Mouse (Mus musculus) midbrain, embryonic 10.5 days (tissue): ENCODE data around the gene Rbm38. TPM values are rescaled to one million over a fixed set of nuclear protein-coding genes. Genes with fewer than 3 reads are reported as not detected.

ENCODE experiments used
- DNase-seq: peaks from one replicate; pipeline ENCODE4 v3.0.0-alpha.2; 2017; ENCODE audit warnings: low spot score
- H3K27ac ChIP-seq: fragments of 300-500 bp; sonication (generic); replicated peaks from 2 replicates; pipeline ENCODE4 v1.5.1; 2016; ENCODE audit warnings: mild to moderate bottlenecking
- H3K27me3 ChIP-seq: fragments of 300-500 bp; sonication (generic); 2 replicates; pipeline ENCODE4 v1.6.1; 2016; ENCODE audit warnings: low read depth, mild to moderate bottlenecking; ENCODE audit not compliant: poor library complexity, severe bottlenecking
- H3K36me3 ChIP-seq: fragments of 300-500 bp; sonication (generic); 2 replicates; pipeline ENCODE4 v1.6.1; 2016; ENCODE audit warnings: mild to moderate bottlenecking, moderate library complexity
- H3K4me1 ChIP-seq: fragments of 300-500 bp; sonication (generic); 2 replicates; pipeline ENCODE4 v1.6.1; 2016
- H3K4me3 ChIP-seq: fragments of 300-500 bp; sonication (generic); 2 replicates; pipeline ENCODE4 v1.5.1; 2016; ENCODE audit warnings: mild to moderate bottlenecking, moderate library complexity
- H3K9me3 ChIP-seq: fragments of 300-500 bp; sonication (generic); replicated peaks from 2 replicates; pipeline ENCODE4 v1.6.1; 2016; ENCODE audit warnings: mild to moderate bottlenecking
- WGBS: fragments of 180-500 bp; shearing (Covaris S2); methylation state at CpG from one replicate; pipeline ENCODE4 v1.1.7; 2016; 5-methylcytosine and 5-hydroxymethylcytosine counted together
- polyA plus RNA-seq: library from polyadenylated mRNA; unstranded; fragments of >200 nt; fragmentation: Nextera tagmentation; extraction: Ambion mirVana; gene quantifications from 2 replicates; pipeline ENCODE4 v1.2.1, GENCODE M21; 2016

The Rbm38 gene
- polyA plus RNA-seq, 1 experiment from 2014 or later, result 107 TPM

DNA sequence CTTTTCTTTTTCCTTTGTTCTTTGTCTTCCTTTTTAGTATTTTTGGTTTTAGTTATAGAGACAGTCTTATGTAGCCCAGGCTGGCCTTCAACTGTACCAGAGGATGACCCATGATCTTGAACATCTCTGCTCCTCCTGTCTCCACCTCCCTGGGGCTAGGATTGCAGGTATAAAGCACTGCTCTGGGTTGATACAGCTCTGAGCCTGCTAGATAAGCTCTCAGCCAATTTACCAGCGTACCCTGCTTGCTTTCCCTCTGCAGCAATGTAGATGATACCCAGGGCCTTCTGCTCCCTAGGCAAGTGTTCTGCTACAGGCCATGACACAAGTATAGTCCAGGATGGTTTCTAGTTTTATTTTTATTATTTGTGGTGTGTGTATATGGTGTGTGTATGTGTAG lies 21.6 kb downstream of the Rbm38 start:
- Histone ChIP-seq H3K27me3 (no peaks in the 10 kb centered on the region), H3K27ac (no peak overlapping the region), H3K4me1 (peaks cover 15% of the 10 kb centered on the region), H3K4me3 (no peak overlapping the region), H3K36me3 (no peaks in the 10 kb centered on the region), H3K9me3 (no peaks in the 10 kb centered on the region)
- DNase-seq, result no peak
- 89% methylated on average over 1 of the region's 1 CpGs for WGBS

DNA sequence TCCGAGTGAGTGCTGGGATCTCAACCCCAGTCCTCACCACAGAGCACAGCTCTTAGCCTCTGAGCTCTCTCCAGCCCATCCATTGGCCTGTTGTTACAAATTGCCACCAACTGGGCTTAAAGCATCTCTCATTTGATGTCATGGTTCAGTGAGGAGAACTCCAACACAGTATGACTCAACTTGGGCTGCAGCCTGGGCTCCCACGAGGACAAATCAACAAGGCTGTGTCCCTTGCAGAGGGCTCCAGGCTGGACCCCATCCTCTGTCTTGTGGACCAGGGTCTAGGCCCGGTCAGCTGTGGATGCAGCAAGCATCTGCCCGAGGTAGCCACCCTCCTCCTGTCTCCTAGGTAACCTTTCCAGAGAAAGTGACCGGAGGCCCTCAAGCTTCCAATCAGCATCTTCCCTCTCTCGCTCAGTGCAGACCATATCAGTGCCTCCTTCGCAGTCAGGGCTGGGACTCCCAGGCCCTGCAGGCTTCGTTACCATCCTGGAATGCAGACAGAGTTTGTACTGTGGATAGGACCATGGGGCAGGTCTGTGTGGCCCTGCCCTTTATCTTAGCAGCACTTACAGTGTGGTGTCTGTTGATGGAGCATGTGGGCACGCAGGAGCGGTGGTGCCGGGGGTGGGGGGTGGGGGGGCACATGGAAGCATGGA lies 22.3 kb downstream of the Rbm38 start:
- Histone ChIP-seq H3K27ac (no peak overlapping the region; the same call in 1 of the 2 replicates), H3K36me3 (no peaks in the 10 kb centered on the region), H3K4me1 (peaks cover 18% of the 10 kb centered on the region), H3K9me3 (no peaks in the 10 kb centered on the region), H3K4me3 (no peak overlapping the region), H3K27me3 (no peaks in the 10 kb centered on the region)
- DNase-seq, result no peak
- WGBS, result 63% methylated on average over 11 of the region's 11 CpGs

DNA sequence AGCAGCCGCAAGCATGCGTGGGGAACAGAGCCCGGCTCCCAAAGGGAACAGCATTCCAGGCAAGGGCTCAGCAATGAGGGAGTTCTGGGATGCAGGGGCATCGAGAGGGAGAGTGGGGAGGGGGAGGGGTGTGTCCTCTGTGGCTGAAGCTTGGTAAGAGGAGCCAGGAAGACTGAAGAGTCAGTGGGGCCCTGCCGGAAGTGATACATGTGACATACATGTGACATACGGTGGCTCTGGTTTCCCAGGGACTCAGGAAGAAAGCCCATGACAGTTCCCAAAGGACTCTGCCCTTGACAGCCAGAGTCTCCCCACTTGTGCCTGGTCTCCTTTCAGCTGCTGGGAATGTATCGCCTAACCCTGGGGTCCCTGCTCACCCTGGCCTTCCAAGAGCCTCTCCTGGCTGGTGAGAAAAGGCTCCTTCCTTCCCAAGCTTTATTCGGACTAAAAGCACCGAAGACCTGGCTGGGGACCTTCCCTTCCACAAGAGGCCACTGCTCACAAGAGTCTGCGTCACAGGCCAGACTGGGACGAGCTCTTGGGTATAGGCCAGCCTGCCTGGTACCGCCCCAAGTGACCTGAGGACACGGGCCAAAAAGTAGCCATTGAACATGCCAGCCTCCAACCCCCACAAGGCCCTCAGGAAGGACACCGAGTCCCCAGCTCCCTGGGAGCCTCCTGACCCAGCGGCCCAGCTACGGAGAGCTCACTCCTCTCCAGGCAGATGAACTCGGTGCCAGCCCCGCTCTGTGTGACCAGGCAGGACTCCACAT lies 24.1 kb downstream of the Rbm38 start:
- Histone ChIP-seq H3K4me1 (peaks cover 36% of the 10 kb centered on the region), H3K4me3 (no peak overlapping the region), H3K9me3 (no peaks in the 10 kb centered on the region), H3K36me3 (no peaks in the 10 kb centered on the region), H3K27ac (peak overlapping the region; percentile 6; the same call in 1 of the 2 replicates), H3K27me3 (no peaks in the 10 kb centered on the region)
- 87% methylated on average over 18 of the region's 18 CpGs for WGBS
- DNase-seq, result no peak

DNA sequence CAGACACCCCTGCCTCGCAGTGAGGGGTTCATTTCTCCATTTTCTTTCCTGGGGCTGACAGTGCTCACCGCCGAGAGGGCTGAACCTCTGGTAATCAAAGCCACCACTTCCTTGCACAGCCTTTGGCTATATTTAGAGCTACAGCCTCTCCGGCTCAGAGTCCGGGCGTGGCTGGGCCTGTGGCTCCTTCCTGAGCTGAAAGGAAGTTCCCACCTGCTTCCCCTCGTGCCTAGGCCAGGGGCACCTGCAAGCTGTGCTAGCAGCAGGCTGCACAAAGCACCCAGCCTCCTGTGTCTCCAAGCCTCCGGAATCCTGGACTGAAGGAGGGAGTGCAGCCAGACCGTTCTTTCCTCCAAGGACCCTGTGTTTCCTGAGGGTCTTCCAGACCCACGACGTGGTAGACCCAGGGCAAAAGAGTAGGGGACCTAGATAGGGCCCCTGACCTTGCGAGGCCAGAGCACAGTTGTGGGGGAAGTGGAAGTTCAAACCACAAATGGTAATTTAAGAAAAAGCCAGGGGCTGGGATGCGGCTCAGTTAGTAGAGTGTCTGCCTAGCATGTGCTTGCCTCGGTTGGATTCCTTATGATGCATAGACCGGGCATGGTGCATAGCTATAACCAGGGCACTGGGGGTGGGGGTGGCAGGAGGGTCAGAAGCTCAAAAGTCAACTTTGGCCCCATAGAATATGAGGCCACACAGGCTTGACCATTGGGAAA lies 26.4 kb downstream of the Rbm38 start:
- no peak overlapping the region for H3K4me3 ChIP-seq
- no peak for DNase-seq
- H3K9me3 ChIP-seq, result no peaks in the 10 kb centered on the region
- peak overlapping the region; percentile 46; the same call in 1 of the 2 replicates for H3K27ac ChIP-seq
- H3K36me3 ChIP-seq, result no peaks in the 10 kb centered on the region
- H3K27me3 ChIP-seq, result 0 out of 2 replicates have a peak, but pooled peaks cover 9% of the 10 kb centered on the region
- 79% methylated on average over 15 of the region's 15 CpGs for WGBS
- H3K4me1 ChIP-seq, result peaks cover 58% of the 10 kb centered on the region

DNA sequence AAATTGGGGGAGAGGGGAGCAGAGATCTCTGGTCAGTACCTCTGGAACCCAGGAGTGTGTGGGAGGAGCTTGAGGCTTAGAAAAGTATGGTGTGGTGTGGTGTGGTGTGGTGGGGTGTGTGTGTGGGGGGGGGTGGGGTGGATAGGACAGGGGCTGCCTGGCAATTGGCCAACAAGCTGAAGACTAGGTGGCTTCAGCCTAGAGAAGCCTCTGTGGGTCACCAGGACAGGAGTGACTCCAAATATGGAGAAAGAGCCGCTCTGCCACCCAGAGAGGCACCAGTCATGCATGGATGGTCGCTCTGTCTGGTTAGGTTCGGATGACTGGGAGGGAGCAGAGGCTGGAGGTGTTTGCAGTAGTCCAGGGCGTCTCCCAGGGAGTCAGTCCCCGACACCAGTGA lies 27.2 kb downstream of the Rbm38 start:
- Histone ChIP-seq H3K4me3 (no peak overlapping the region), H3K27me3 (0 out of 2 replicates have a peak, but pooled peaks cover 9% of the 10 kb centered on the region), H3K36me3 (no peaks in the 10 kb centered on the region), H3K9me3 (no peaks in the 10 kb centered on the region), H3K27ac (peak overlapping the region; percentile 52; the same call in 1 of the 2 replicates), H3K4me1 (peaks cover 56% of the 10 kb centered on the region)
- no peak for DNase-seq
- 46% methylated on average over 5 of the region's 5 CpGs for WGBS

DNA sequence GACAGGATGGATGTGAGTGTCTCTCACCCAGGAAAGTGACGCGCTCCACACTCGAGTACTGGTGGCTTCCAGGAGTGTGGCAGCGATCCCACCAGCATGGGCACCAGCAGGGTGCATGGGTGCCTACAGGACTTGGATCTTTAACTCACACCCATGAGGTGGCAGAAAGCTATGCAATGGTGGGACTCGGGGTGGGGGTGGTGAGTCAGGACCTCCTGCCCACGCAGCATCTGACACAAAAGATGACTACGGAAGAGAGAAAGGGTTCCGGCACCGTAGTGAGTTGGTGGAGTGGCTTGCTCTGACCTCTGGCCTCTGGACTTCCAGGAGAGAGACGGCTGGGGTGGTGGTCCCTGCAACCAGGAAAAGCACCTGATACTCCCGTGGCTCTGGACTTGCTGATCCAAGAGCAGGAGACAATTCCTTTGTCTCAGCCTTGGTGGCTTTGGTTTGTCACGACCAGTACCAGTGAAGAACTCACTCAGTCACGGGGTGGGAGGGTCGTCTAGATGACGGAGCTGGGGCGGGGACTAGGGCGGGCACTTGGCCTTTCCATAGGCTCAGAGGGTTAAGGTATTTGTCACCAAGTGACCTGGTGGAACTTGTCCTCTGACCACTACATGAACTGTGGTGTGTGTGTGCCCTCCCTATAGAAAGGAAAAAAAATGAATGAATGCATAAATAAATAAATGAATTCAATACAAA lies 27.9 kb downstream of the Rbm38 start:
- Histone ChIP-seq H3K36me3 (no peaks in the 10 kb centered on the region), H3K27ac (peak overlapping the region; percentile 52; the same call in 1 of the 2 replicates)

DNA sequence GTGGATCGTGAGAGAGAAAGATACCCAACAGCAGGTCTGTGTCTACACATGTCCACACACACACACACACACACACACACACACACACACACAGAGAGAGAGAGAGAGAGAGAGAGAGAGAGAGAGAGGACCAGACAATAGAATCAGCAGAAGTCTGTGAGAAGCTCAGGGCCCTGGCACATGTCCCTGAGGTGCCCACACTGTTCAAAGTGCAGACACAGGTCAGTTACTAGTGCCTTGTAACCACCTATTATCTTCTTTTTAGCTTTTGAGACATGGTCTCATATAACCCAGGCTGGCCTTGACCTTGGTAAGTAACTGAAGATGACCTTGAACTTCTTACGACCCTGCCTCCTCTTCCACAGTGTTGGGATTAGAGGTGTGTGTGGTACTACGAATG lies 28.9 kb downstream of the Rbm38 start:
- Histone ChIP-seq H3K27me3 (0 out of 2 replicates have a peak, but pooled peaks cover 14% of the 10 kb centered on the region), H3K9me3 (no peaks in the 10 kb centered on the region), H3K27ac (no peak overlapping the region), H3K36me3 (no peaks in the 10 kb centered on the region), H3K4me1 (peaks cover 54% of the 10 kb centered on the region), H3K4me3 (no peak overlapping the region)
- no peak for DNase-seq
- 88% methylated on average over 3 of the region's 3 CpGs for WGBS

More for the DNA sequence above, 27.9 kb downstream of the Rbm38 start:
- Histone ChIP-seq H3K9me3 (no peaks in the 10 kb centered on the region), H3K4me3 (no peak overlapping the region), H3K4me1 (peaks cover 54% of the 10 kb centered on the region), H3K27me3 (0 out of 2 replicates have a peak, but pooled peaks cover 14% of the 10 kb centered on the region)
- DNase-seq, result no peak
- WGBS, result 48% methylated on average over 17 of the region's 17 CpGs

DNA sequence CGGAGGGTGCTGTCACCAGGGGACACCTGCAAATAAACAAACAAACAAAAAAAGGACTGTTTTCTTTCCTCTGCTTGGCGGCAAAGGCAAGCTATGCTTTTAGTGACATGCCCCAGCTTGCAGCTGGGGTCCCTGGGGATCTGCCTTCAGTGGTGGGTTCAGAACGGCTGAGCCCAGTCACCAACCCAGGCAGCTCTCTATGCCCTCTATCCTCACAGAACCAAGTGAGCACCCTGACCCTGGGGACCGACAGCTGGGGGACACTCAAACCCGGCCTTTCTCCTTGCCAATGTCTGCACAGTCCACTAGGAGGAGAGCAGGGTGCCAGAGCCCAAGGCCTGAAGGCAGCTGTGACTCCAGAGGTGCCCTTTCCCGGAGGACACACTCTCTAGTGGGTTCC lies 29.5 kb downstream of the Rbm38 start:
- WGBS, result 44% methylated on average over 6 of the region's 6 CpGs
- DNase-seq, result no peak

DNA sequence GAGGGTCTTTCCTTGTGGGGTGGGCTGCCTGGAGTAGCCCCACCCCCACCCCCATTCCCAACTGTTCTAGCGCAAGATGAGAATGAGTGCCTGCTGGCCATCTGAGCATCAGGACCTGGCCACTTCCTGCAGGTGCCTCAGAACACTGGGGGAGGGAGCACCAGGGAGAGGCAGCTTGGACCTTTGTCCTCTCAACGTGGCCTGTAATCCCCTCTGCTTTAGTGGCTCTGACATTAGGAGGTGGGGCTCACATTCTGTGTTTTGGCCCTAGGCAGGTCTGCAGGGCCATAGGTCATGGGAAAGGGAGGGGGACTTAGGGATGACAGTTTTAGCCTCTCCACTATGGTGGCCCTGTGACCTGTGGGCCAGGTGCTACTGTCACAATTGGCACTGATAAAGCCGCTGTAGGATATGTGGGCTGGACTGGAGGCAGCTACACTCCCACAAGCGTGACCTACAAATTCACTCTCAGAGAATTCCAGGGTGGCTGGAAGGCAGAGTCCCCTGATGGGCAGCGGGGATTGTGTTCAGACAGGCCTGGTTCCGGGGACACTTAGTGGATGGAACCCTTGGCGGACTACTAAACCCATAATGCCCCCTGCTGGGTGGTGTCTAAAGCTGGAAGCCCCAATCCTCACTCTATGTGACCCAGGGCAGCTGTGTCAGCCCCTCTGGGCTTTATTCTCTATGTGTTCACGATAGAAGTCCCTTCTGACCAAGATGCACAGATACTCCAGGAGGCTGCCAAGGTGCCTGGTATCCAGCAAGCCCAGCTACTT lies 30.5 kb downstream of the Rbm38 start:
- Histone ChIP-seq H3K27ac (peak overlapping the region; percentile 77), H3K9me3 (no peaks in the 10 kb centered on the region), H3K4me1 (peaks cover 54% of the 10 kb centered on the region), H3K27me3 (0 out of 2 replicates have a peak, but pooled peaks cover 14% of the 10 kb centered on the region), H3K36me3 (no peaks in the 10 kb centered on the region), H3K4me3 (0 out of 2 replicates have a peak overlapping the region, but pooled peaks have one; percentile 9)
- peak; percentile 34 for DNase-seq
- whole genome bisulfite sequencing, result 25% methylated on average over 8 of the region's 8 CpGs

More for the DNA sequence above, 29.5 kb downstream of the Rbm38 start:
- peak overlapping the region; percentile 77 for H3K27ac ChIP-seq
- H3K9me3 ChIP-seq, result no peaks in the 10 kb centered on the region
- H3K4me1 ChIP-seq, result peaks cover 54% of the 10 kb centered on the region
- no peaks in the 10 kb centered on the region for H3K36me3 ChIP-seq
- 0 out of 2 replicates have a peak, but pooled peaks cover 14% of the 10 kb centered on the region for H3K27me3 ChIP-seq
- H3K4me3 ChIP-seq, result no peak overlapping the region

DNA sequence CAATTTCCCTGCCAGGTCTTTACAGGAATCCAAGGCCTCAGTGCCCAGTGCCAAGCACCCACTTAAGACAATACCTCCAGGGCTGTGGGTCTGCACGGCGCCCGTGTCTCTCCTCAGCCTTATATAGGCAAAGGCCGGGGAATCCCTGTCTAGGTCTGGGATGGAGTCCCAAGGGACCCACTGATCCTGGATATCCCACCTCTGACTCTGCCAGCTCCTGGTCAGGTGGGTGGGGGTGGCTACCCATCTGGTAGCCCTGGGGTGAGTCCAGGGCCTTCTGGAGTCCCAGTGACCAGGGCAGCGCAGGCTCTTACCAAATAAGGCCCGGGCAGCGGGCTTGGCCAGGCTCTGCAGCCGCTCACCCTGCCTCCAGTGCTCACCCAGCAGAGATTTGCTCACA lies 32.6 kb downstream of the Rbm38 start:
- 0 out of 2 replicates have a peak, but pooled peaks cover 14% of the 10 kb centered on the region for H3K27me3 ChIP-seq
- H3K27ac ChIP-seq, result no peak overlapping the region; the same call in 1 of the 2 replicates
- peaks cover 50% of the 10 kb centered on the region for H3K4me1 ChIP-seq
- H3K4me3 ChIP-seq, result no peak overlapping the region
- WGBS, result 94% methylated on average over 8 of the region's 8 CpGs
- no peaks in the 10 kb centered on the region for H3K9me3 ChIP-seq
- no peak for DNase-seq
- H3K36me3 ChIP-seq, result no peaks in the 10 kb centered on the region

DNA sequence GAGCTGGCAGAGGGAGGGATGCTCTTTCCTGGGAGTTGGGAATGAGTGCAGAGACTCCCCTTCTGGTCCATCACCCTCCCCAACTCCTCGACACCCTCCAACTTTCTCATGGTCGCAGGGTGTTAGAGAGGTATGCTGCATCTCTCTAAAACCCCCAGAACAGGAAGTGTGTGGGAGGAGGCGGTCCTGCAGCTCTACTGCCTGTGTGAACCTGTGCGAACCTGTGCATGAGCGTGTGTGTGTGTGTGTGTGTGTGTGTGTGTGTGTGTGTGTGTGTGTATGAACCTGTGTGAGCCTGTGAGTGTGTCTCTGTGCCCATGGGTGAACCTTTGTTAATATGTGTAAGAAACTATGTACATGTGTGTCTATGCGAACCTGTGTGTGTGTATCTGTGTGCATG lies 33.5 kb downstream of the Rbm38 start:
- H3K4me1 ChIP-seq, result peaks cover 50% of the 10 kb centered on the region
- WGBS, result 73% methylated on average over 6 of the region's 6 CpGs

More for the DNA sequence above, 33.5 kb downstream of the Rbm38 start:
- no peak for DNase-seq
- H3K9me3 ChIP-seq, result no peaks in the 10 kb centered on the region
- no peak overlapping the region for H3K4me3 ChIP-seq
- 0 out of 2 replicates have a peak, but pooled peaks cover 14% of the 10 kb centered on the region for H3K27me3 ChIP-seq
- H3K27ac ChIP-seq, result no peak overlapping the region
- H3K36me3 ChIP-seq, result no peaks in the 10 kb centered on the region
